Mouse (Mus musculus) heart, adult 2 months (tissue): Measurements from ENCODE around the gene Pla2g4c. TPM values are rescaled to one million over a fixed set of nuclear protein-coding genes. Genes with fewer than 3 reads are reported as not detected.

ENCODE experiments used
- DNase-seq, 2 experiments: peaks; one replicate each; pipeline ENCODE4 v3.0.0; 2021
- H3K27ac ChIP-seq: fragments of 200-600 bp; 2 replicates; pipeline ENCODE4 v1.8.1; 2022
- H3K27me3 ChIP-seq: fragments of 200-500 bp; 2 replicates; pipeline ENCODE4 v1.6.1; 2012; ENCODE audit warnings: mild to moderate bottlenecking, low read length, inconsistent platforms, mixed read lengths; ENCODE audit not compliant: control insufficient read depth, insufficient read depth
- H3K36me3 ChIP-seq: fragments of 200-500 bp; 2 replicates; pipeline ENCODE4 v1.6.1; 2012; ENCODE audit warnings: low read length, inconsistent platforms; ENCODE audit not compliant: control insufficient read depth, insufficient read depth
- H3K4me1 ChIP-seq: fragments of 200-500 bp; 2 replicates; pipeline ENCODE4 v1.6.1; 2011; ENCODE audit warnings: low read length; ENCODE audit not compliant: control insufficient read depth, insufficient read depth
- H3K4me3 ChIP-seq: fragments of 200-600 bp; 2 replicates; pipeline ENCODE4 v1.8.1; 2022
- H3K79me2 ChIP-seq: fragments of 200-500 bp; replicated peaks from 2 replicates; pipeline ENCODE4 v1.6.1; 2012; ENCODE audit warnings: mild to moderate bottlenecking, inconsistent platforms, low read length, moderate library complexity, mixed read lengths; ENCODE audit not compliant: control insufficient read depth, insufficient read depth
- H3K9ac ChIP-seq: fragments of 200-500 bp; 2 replicates; pipeline ENCODE4 v1.6.1; 2012; ENCODE audit warnings: low read depth, mild to moderate bottlenecking, control low read depth, inconsistent platforms, low read length, mixed read lengths
- CTCF ChIP-seq: fragments of 200-600 bp; IDR thresholded peaks from 2 replicates; pipeline ENCODE4 v1.8.1; 2022; ENCODE audit warnings: antibody characterized with exemption, mild to moderate bottlenecking, moderate library complexity
- EP300 ChIP-seq: fragments of 200-500 bp; IDR thresholded peaks from 2 replicates; pipeline ENCODE4 v1.6.1; 2011; ENCODE audit warnings: low read depth, low read length, control low read depth; ENCODE audit not compliant: insufficient read depth
- POLR2A ChIP-seq: fragments of 200-500 bp; IDR thresholded peaks from 2 replicates; pipeline ENCODE4 v1.6.1; 2011; ENCODE audit warnings: mild to moderate bottlenecking, low read depth, low read length, control low read depth; ENCODE audit not compliant: insufficient read depth
- WGBS: fragments of 180-500 bp; shearing (Covaris S2); methylation state at CpG from one replicate; pipeline ENCODE4 v1.1.7; 2018; 5-methylcytosine and 5-hydroxymethylcytosine counted together
- intact Hi-C: fragments of 180-260 bp; cut with DNase I; formaldehyde crosslinking; loops from one replicate; pipeline ENCODE4 v1.15.1; 2025
- polyA plus RNA-seq: library from polyadenylated mRNA; depleted of rRNA; stranded (reverse); fragments of >200 nt; gene quantifications from 2 replicates; pipeline ENCODE4 v1.2.3, GENCODE M21; 2012
- total RNA-seq, 2 experiments: library from RNA; stranded (reverse); gene quantifications; 2 replicates each; pipeline ENCODE4 v1.2.3; 2021

Pla2g4c gene
- total and polyA plus RNA-seq, 3 experiments: 0.04 TPM; not detected in 2

DNA sequence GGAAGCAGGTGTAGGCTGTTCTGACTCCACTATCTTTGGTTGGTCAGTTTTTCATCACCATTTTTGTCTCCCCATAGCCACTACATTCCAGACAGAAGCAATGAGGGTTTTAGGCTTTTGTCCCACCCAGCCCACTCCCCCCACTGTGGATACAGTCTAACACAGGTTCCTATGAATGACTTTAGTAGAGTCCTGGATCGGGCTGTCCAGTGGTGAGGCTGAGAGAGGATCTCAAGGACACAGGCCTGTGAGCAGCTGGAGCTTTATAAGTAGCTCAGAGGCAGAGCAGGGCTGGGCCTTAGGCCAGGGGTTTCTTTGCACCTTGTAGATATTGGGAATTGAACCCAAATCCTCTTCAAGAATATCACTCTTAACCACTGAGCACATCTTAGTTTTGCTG, 22.8 kb upstream of the Pla2g4c start:
- H3K4me1 ChIP-seq: no peaks in the 10 kb centered on the region
- no peak overlapping the region for H3K9ac ChIP-seq
- TF ChIP-seq EP300 (no peak), CTCF (no peak), POLR2A (no peak)
- H3K36me3 ChIP-seq: no peaks in the 10 kb centered on the region
- no peak overlapping the region for H3K4me3 ChIP-seq
- intact Hi-C loops: no loop called here
- DNase-seq: no peak
- H3K27ac ChIP-seq: no peak overlapping the region
- H3K27me3 ChIP-seq: no peaks in the 10 kb centered on the region
- H3K79me2 ChIP-seq: no peaks in the 10 kb centered on the region
- 94% methylated on average over 1 of the region's 1 CpGs for WGBS

DNA sequence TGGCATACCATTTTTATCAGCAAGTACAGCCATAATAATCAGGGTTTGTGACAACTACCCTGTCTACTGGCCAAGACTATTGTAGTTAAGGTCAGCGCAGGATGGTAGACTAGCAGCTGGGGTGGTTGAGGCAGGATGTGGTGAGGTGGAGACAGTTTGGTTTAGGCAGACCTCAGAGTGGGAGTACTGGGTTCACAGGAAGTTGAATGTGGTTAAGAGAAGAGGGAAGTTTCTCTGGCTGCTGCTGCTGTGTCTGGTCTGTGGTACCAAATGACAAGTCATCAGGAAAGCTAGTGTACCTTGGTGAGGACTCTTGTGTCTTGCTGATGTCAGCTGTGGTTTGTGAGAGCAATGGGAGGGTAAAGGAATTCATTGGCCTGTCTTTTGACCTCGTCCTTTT, 21.7 kb upstream of the Pla2g4c start:
- TF ChIP-seq CTCF (no peak), EP300 (no peak), POLR2A (no peak)
- Histone ChIP-seq H3K27me3 (no peaks in the 10 kb centered on the region), H3K27ac (no peak overlapping the region), H3K79me2 (no peaks in the 10 kb centered on the region), H3K36me3 (no peaks in the 10 kb centered on the region), H3K9ac (no peak overlapping the region), H3K4me3 (no peak overlapping the region), H3K4me1 (no peaks in the 10 kb centered on the region)
- peak in 1 of 2 experiments; percentile 10 for DNase-seq
- intact Hi-C loops: no loop called here
- WGBS: 77% methylated on average over 2 of the region's 2 CpGs

DNA sequence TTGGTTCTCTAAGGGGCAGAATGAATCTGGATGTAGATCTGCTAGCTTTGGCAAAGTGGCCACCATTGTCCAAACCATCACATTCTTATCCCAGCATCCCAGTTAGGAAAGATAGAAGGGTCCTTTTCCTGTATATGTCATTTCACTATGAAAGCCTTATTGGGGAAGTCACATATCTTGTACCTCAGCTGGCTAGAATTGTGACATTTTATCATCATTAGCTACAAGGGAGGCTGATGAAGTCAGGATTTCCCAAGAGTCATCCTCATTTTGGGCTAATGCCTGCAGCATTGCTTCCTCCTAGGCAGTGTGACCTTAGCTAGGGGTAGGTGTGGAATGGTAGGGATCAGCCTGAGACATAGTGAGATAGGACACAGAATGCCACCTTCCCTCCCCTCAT, 21.1 kb upstream of the Pla2g4c start:
- Histone ChIP-seq H3K79me2 (no peaks in the 10 kb centered on the region), H3K4me1 (no peaks in the 10 kb centered on the region)

DNA sequence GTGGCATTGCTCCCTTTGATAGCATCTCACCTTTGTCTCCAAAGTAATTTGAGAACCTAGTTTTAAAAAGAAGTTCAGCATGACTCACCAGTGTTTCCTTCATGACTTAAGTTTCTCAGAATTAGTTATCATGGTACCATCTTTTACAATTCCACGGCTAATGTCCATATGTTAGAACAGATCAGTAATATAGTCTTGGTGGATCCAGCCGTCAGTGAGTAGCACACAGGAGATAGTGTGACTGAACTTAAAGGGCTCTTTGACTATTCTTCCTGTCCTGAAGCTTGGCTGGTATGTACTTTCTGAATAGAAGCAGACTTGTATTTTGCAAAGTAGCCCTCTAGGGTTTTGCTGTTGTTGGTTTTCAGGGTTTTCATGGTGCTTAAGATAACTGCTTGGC, 15.0 kb upstream of the Pla2g4c start:
- no peak for TF ChIP-seq EP300
- no peak for TF ChIP-seq CTCF
- no peak for TF ChIP-seq POLR2A
- intact Hi-C loops: no loop called here
- Histone ChIP-seq H3K4me3 (no peak overlapping the region), H3K27me3 (no peaks in the 10 kb centered on the region), H3K9ac (no peak overlapping the region), H3K36me3 (no peaks in the 10 kb centered on the region), H3K27ac (no peak overlapping the region), H3K4me1 (peaks cover 2% of the 10 kb centered on the region; the same call in 1 of the 2 replicates), H3K79me2 (no peaks in the 10 kb centered on the region)
- 84% methylated on average over 2 of the region's 2 CpGs for WGBS
- DNase-seq: no peak

More for the DNA sequence above, 21.1 kb upstream of the Pla2g4c start:
- no peak overlapping the region for H3K27ac ChIP-seq
- TF ChIP-seq EP300 (no peak), CTCF (no peak), POLR2A (no peak)
- H3K9ac ChIP-seq: no peak overlapping the region
- no peaks in the 10 kb centered on the region for H3K36me3 ChIP-seq
- DNase-seq: no peak
- intact Hi-C loops: no loop called here
- H3K4me3 ChIP-seq: no peak overlapping the region
- no peaks in the 10 kb centered on the region for H3K27me3 ChIP-seq

DNA sequence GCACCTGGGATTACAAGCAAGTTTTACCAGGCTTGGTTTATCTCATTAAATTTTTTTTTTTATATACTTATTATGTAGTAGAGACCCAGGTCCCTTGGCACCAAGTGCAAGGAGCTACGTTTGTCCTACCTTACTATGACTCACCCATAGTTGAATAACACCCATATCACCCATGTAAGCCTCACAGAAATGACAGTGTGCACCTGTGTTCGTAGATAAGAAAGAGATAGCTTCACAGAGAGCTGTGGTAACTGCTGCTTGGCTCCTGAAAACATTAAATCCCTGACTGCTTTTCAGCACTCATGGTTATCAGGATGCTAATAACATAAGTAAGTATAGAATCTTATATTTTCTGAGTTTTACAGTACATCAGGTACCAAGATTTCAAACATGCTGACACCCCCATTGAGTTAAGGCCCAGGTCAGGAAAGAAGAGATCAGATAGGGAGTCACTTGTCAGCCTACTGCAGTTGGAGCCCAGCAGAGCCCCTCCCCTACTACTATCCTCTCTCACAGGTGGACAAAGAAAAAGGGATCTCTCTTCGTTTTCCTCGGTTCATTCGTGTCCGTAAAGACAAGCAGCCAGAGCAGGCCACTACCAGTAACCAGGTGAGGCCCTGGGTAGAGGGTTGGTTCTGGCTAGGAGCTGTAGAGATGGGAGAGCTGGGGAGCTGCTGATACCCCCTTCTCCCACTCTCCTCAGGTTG, 13.8 kb upstream of the Pla2g4c start:
- intact Hi-C loops: no loop called here
- no peak overlapping the region for H3K27ac ChIP-seq
- H3K4me1 ChIP-seq: peaks cover 2% of the 10 kb centered on the region; the same call in 1 of the 2 replicates
- H3K9ac ChIP-seq: no peak overlapping the region
- H3K36me3 ChIP-seq: no peaks in the 10 kb centered on the region
- DNase-seq: no peak
- H3K4me3 ChIP-seq: no peak overlapping the region
- WGBS: 91% methylated on average over 6 of the region's 6 CpGs
- no peaks in the 10 kb centered on the region for H3K27me3 ChIP-seq
- H3K79me2 ChIP-seq: no peaks in the 10 kb centered on the region
- TF ChIP-seq CTCF (no peak), POLR2A (no peak), EP300 (no peak)

DNA sequence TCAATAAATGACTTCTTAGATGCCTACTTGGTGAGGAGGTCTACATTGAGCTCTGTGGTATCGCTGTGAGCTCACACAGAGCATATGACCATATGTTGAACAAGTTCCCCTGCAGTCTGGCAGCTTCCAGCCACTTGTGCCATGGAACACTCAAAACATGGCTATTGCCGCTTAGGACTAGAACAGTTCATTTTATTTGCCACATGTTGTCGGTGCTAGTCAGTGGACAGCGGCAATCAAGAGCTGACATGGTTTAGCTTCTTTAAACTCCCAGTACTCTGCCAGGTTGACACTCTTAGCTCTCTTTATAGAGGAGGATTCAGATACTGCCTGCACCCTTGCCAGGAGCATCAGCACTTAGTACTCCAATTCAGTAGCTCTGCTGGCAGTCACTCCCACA, 13.1 kb upstream of the Pla2g4c start:
- 97% methylated on average over 4 of the region's 4 CpGs for WGBS
- H3K27me3 ChIP-seq: no peaks in the 10 kb centered on the region
- H3K36me3 ChIP-seq: no peaks in the 10 kb centered on the region
- no peak overlapping the region for H3K4me3 ChIP-seq
- DNase-seq: no peak
- peaks cover 2% of the 10 kb centered on the region; the same call in 1 of the 2 replicates for H3K4me1 ChIP-seq
- no peaks in the 10 kb centered on the region for H3K79me2 ChIP-seq
- no peak overlapping the region for H3K9ac ChIP-seq
- TF ChIP-seq POLR2A (no peak), CTCF (no peak), EP300 (no peak)
- intact Hi-C loops: no loop called here
- H3K27ac ChIP-seq: no peak overlapping the region
